Mouse (Mus musculus) myocyte (in vitro differentiated cells): ENCODE results near the gene Mesd. TPM values are rescaled to one million over a fixed set of nuclear protein-coding genes. Genes with fewer than 3 reads are reported as not detected.

ENCODE experiments used
- H3K27me3 ChIP-seq: one replicate; pipeline ENCODE4 v1.6.1; 2011; ENCODE audit not compliant: control insufficient read depth, insufficient read depth, insufficient read length
- H3K36me3 ChIP-seq: one replicate; pipeline ENCODE4 v1.6.1; 2011; ENCODE audit not compliant: control insufficient read depth, insufficient read depth
- H3K4me2 ChIP-seq: one replicate; pipeline ENCODE4 v1.6.1; 2011; ENCODE audit warnings: low read depth, control low read depth
- H3K4me3 ChIP-seq: one replicate; pipeline ENCODE4 v1.5.1; 2011; ENCODE audit warnings: mild to moderate bottlenecking, control low read depth, moderate library complexity
- H3K79me2 ChIP-seq: one replicate; pipeline ENCODE4 v1.6.1; 2011; ENCODE audit not compliant: control insufficient read depth, insufficient read depth
- H3ac ChIP-seq: one replicate; pipeline ENCODE4 v1.6.1; 2011; ENCODE audit not compliant: control insufficient read depth, insufficient read length
- CEBPB ChIP-seq: IDR thresholded peaks from 2 replicates; pipeline ENCODE4 v1.6.1; 2011; ENCODE audit warnings: mild to moderate bottlenecking, moderate library complexity; ENCODE audit not compliant: poor library complexity, insufficient read depth, severe bottlenecking
- E2F4 ChIP-seq: IDR thresholded peaks from one replicate; pipeline ENCODE4 v1.6.1; 2011; ENCODE audit warnings: mild to moderate bottlenecking, control low read depth, moderate library complexity; ENCODE audit not compliant: insufficient read depth
- MAX ChIP-seq: IDR thresholded peaks from one replicate; pipeline ENCODE4 v1.6.1; 2011; ENCODE audit warnings: low read depth, mild to moderate bottlenecking, control low read depth
- MYOD1 ChIP-seq, 3 experiments: IDR thresholded peaks; one replicate each; pipeline ENCODE4 v1.6.1; 2011; ENCODE audit warnings: control low read depth in 2 of 3, low read depth in 2 of 3, mild to moderate bottlenecking in 2 of 3, moderate library complexity in 1 of 3; ENCODE audit not compliant: insufficient read length in 2 of 3, control insufficient read depth in 1 of 3
- MYOG ChIP-seq, 3 experiments: IDR thresholded peaks; one replicate each; pipeline ENCODE4 v1.6.1; 2011; ENCODE audit warnings: control low read depth in 2 of 3, low read depth in 2 of 3, mild to moderate bottlenecking in 2 of 3; ENCODE audit not compliant: insufficient read length in 2 of 3, control insufficient read depth in 1 of 3, insufficient read depth in 1 of 3
- POLR2A ChIP-seq: IDR thresholded peaks from one replicate; pipeline ENCODE4 v1.6.1; 2011; ENCODE audit warnings: low read depth, mild to moderate bottlenecking, control low read depth, moderate library complexity; ENCODE audit not compliant: insufficient read length
- POLR2AphosphoS2 ChIP-seq: IDR thresholded peaks from one replicate; pipeline ENCODE4 v1.6.1; 2011; ENCODE audit warnings: low read depth, control low read depth; ENCODE audit not compliant: insufficient read length
- REST ChIP-seq: IDR thresholded peaks from one replicate; pipeline ENCODE4 v1.6.1; 2011; ENCODE audit warnings: mild to moderate bottlenecking, control low read depth, moderate library complexity; ENCODE audit not compliant: insufficient read depth, insufficient read length
- SRF ChIP-seq: IDR thresholded peaks from one replicate; pipeline ENCODE4 v1.6.1; 2011; ENCODE audit warnings: low read depth; ENCODE audit not compliant: control insufficient read depth, insufficient read length
- TCF12 ChIP-seq: IDR thresholded peaks from one replicate; pipeline ENCODE4 v1.6.1; 2011; ENCODE audit warnings: mild to moderate bottlenecking, control low read depth; ENCODE audit not compliant: poor library complexity, insufficient read depth, severe bottlenecking
- TCF3 ChIP-seq: IDR thresholded peaks from one replicate; pipeline ENCODE4 v1.6.1; 2011; ENCODE audit warnings: low read depth, control low read depth; ENCODE audit not compliant: insufficient read length
- USF1 ChIP-seq: IDR thresholded peaks from one replicate; pipeline ENCODE4 v1.6.1; 2011; ENCODE audit warnings: low read depth, mild to moderate bottlenecking, control low read depth, moderate library complexity
- polyA plus RNA-seq: library from polyadenylated mRNA; unstranded; fragments of >200 nt; fragmentation: generic; extraction: Trizol; gene quantifications from one replicate; pipeline ENCODE4 v1.2.1, GENCODE M21; 2012; ENCODE audit warnings: missing spikeins

Gene Mesd
- polyA plus RNA-seq, 1 experiment: 81.3 TPM

GRCm38 (mm10) chr7:83847187-83848075 is 36.8 kb upstream of the Mesd start:
- TF ChIP-seq MAX (no peak), MYOG (IDR thresholded peaks at IDR 0.05; ENCODE audit: control insufficient read depth in 1 of 3, insufficient read depth in 1 of 3, insufficient read length in 2 of 3, low read depth in 2 of 3) (no peak), SRF (no peak), USF1 (no peak), TCF12 (no peak), POLR2AphosphoS2 (no peak), POLR2A (no peak), REST (no peak), TCF3 (no peak), CEBPB (no peak), MYOD1 (IDR thresholded peaks at IDR 0.05; ENCODE audit: control insufficient read depth in 1 of 3, insufficient read length in 2 of 3, low read depth in 2 of 3) (no peak), E2F4 (no peak)
- Histone ChIP-seq H3K4me2 (no peak overlapping the region), H3ac (no peak overlapping the region), H3K36me3 (no peaks in the 10 kb centered on the region), H3K79me2 (no peaks in the 10 kb centered on the region), H3K27me3 (no peaks in the 10 kb centered on the region), H3K4me3 (no peak overlapping the region)

- no peak overlapping the region for H3K4me3 ChIP-seq
- TF ChIP-seq MAX: no peak
- no peak for TF ChIP-seq POLR2AphosphoS2
- TF ChIP-seq SRF: no peak
- TF ChIP-seq TCF12: no peak
- no peak for TF ChIP-seq CEBPB
- no peak for TF ChIP-seq MYOD1 (IDR thresholded peaks at IDR 0.05; ENCODE audit: control insufficient read depth in 1 of 3, insufficient read length in 2 of 3, low read depth in 2 of 3)
- no peak for TF ChIP-seq POLR2A
- TF ChIP-seq REST: no peak
- no peak for TF ChIP-seq TCF3
- no peak for TF ChIP-seq MYOG (IDR thresholded peaks at IDR 0.05; ENCODE audit: control insufficient read depth in 1 of 3, insufficient read depth in 1 of 3, insufficient read length in 2 of 3, low read depth in 2 of 3)
- TF ChIP-seq E2F4: no peak
- no peak for TF ChIP-seq USF1
- no peak overlapping the region for H3ac ChIP-seq
Measured at GRCm38 (mm10) chr7:83851569-83852380, 32.5 kb upstream of the Mesd start.

GRCm38 (mm10) chr7:83852381-83853380 is 31.6 kb upstream of the Mesd start:
- Histone ChIP-seq H3ac (no peak overlapping the region), H3K79me2 (no peaks in the 10 kb centered on the region), H3K4me3 (no peak overlapping the region), H3K36me3 (no peaks in the 10 kb centered on the region), H3K4me2 (peak overlapping the region; percentile 3), H3K27me3 (no peaks in the 10 kb centered on the region)
- no peak for TF ChIP-seq POLR2A
- TF ChIP-seq TCF12: no peak
- no peak for TF ChIP-seq USF1
- TF ChIP-seq CEBPB: no peak
- TF ChIP-seq MAX: no peak
- no peak for TF ChIP-seq MYOD1 (IDR thresholded peaks at IDR 0.05; ENCODE audit: control insufficient read depth in 1 of 3, insufficient read length in 2 of 3, low read depth in 2 of 3)
- no peak for TF ChIP-seq E2F4
- no peak for TF ChIP-seq REST
- no peak for TF ChIP-seq POLR2AphosphoS2
- TF ChIP-seq SRF: no peak
- no peak for TF ChIP-seq TCF3
- no peak for TF ChIP-seq MYOG (IDR thresholded peaks at IDR 0.05; ENCODE audit: control insufficient read depth in 1 of 3, insufficient read depth in 1 of 3, insufficient read length in 2 of 3, low read depth in 2 of 3)

More at GRCm38 (mm10) chr7:83851569-83852380, 32.5 kb upstream of the Mesd start:
- no peaks in the 10 kb centered on the region for H3K27me3 ChIP-seq
- H3K36me3 ChIP-seq: no peaks in the 10 kb centered on the region
- no peak overlapping the region for H3K4me2 ChIP-seq
- H3K79me2 ChIP-seq: no peaks in the 10 kb centered on the region
